Mouse (Mus musculus) gastrocnemius, postnatal 36 days (tissue): ENCODE data around the gene Derl3. TPM values are rescaled to one million over a fixed set of nuclear protein-coding genes. Genes with fewer than 3 reads are reported as not detected.
A peak's percentile ranks its signal among the peaks of the same experiment; 100 is the strongest.

ENCODE experiments used
- DNase-seq, 2 experiments: peaks; one replicate each; pipeline ENCODE4 v3.0.0; 2022
- intact Hi-C: fragments of 180-260 bp; cut with DNase I; formaldehyde crosslinking; loops from one replicate; pipeline ENCODE4 v1.15.1; 2025
- total RNA-seq, 2 experiments: library from RNA; stranded (reverse); gene quantifications; 2 replicates each; pipeline ENCODE4 v1.2.3; 2021

Gene Derl3
- total RNA-seq, 2 experiments from 2014 or later: not detected

DNA sequence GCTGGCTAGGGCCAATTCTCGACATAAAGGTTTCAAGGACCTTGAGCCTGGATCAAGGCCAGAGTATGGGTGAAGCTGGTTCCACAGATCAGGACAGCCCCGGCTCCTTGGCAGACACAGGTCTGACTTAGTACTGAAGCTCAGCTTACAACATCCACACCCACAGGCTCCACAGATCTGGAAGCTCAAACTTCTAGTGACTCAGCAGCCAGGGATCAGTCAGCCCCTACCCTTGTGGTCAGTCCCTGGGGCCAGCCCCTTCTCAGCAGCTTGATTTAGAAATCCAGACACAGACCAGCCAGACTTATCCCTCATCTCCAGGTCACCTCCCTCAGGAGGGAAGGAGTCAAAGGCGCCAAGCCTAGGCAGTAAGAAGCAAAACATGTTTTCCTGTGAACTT, 5.6 kb downstream of the Derl3 start:
- intact Hi-C loops: loop anchor here (2.0 kb wide), 1 partner anchor 24 kb away; no protein-coding TSS in a partner anchor
- peak; percentile 63 to 70 for DNase-seq

- intact Hi-C loops: no loop called here
- DNase-seq: no peak
Observed at GRCm38 (mm10) chr10:75904391-75904790, 11.2 kb downstream of the Derl3 start.

DNA sequence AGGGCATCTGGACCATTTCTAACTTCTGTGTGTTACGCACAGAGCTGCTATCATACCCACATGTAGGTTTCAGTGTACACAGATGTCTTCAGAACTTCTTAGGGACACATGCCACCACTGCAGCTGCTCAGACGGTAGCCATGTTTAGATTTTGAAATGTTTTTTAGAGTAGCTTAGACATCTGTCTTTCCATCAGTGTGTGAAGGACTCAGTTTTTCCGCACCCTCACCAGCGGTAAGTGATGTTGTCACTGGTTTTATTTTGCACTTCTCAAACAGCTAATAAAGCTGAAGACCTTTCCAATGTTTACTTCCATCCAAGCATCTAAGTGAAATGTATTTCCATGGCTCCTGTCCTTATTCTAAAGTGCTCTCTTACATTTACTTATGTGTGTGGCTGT, 13.7 kb downstream of the Derl3 start:
- DNase-seq: no peak
- intact Hi-C loops: no loop called here

DNA sequence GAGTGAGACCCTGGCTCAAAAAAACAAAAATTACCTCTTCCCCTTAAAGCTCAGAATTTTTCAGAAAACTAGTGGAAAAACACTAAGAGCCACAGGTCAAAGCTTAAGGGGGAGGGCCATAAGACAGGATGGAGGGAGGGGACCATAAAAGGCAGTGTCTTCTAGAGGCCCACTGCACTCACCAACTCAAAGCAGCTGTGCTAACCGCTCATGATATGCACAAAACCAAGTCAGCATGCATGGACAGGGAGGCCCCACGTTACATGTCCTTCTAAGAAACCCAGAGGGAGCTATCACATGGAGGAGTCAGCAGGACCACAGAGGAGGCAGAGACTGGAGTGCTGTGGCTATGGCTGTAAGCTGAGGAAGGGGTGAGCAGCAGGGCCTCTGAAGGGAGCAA, 17.5 kb downstream of the Derl3 start:
- DNase-seq: no peak
- intact Hi-C loops: no loop called here

DNA sequence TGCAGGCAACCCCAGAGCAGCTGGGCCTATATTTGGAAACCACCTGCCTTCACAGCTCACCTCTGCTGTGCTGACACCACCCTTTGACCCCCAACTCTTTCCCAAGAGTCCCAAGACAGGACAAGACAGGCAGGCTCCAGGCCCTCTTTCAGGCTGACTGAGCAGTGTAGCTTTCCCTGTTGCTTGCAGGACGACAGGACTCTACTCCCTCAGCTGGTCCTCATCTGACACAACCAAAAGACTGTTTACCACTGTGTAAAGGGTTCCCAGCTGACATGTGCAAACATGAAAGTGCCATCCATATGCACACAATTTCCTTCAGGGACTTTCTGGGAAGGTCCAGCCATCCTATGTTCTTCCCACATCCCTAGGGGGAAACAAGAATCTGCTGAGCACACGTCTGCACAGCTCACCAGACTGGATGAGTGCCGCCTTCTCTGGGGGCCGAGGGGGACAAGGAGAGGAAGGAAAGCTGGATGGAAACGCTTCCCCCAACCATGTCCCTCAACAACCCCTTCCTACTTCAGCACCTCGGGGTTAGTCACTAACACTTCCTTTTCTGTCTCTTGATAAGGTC, 19.9 kb downstream of the Derl3 start:
- intact Hi-C loops: no loop called here
- DNase-seq: no peak

DNA sequence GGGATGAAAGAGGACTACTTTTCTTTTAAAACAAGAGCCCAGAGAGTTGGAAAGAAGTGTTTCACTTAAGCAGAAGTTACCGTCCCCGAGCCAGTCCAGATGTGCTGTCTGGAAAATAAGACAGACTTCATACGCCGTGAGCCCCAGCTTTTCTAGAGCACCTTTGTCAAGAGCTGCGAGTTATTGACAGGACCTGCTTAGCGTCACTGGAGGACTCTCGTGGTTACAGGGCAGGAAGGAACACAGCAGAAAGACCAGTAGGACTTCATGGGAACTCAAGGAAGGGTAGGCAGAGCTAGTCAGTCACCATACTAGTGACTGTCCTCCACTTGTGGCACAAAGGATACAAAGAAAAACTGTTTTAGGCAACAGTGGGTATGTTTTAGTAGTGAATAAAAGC, 22.3 kb downstream of the Derl3 start:
- intact Hi-C loops: no loop called here
- DNase-seq: no peak

DNA sequence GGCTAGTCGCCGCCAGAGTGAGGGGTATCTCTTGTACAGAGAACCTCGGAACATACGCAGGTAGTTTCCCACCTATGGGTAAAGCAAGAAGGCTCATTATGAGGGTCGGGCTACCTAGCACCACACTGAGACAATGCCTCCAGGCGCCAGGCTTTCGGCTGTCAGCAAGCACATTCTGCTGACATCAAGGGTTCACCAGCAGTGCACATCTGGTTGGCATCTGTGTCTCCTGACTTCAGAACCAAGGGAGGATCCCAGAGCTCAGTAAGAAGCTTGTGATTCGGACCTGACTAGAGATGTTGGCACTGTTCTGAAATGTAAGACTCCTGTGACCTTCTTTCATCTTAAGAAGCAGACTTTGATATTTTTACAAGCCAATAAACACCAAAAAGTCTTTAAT, 23.6 kb downstream of the Derl3 start:
- intact Hi-C loops: no loop called here

GRCm38 (mm10) chr10:75919026-75919425, 25.8 kb downstream of the Derl3 start:
- DNase-seq: no peak

More for the DNA sequence above, 23.6 kb downstream of the Derl3 start:
- no peak for DNase-seq

DNA sequence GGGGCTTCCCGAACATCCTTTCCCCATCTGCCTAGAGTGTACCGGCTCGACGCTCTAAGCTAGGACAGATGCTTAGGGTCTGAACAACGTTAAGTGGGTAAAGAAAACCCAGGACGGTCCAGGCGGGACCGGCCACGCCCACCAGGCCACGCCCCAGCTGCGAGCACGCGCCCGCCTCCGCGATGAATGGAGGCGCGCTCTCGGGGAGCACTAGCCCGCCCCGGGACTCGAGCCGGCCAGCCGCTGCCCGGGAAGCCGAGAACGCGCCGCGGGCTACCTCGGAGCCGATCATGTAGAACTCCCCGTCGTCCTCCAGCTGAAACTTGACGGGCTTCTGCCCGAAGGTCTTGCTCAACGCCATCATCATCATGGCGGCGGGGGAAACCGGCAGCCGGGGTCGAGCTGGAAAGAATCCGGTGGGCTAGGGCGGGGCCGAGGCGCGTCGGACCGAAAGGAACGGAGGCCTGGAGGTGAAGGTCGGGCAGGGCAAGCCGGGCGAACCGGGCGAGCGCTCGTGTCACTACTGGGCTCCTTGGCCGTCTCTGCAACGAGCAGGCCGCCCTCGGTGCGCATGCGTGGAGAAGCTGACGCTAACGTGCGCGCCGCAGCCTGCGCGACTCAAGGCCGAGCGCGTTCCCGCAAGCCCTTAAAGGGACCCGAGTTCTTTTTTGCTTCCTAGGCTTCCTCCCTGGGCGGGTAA, 28.0 kb downstream of the Derl3 start, which contains the start of gene Smarcb1:
TSS of gene Smarcb1 (minus strand) at position 592 of the 700 bp plus-strand sequence.
- peak; percentile 91 to 95 for DNase-seq
- intact Hi-C loops: no loop called here

More at GRCm38 (mm10) chr10:75919026-75919425, 25.8 kb downstream of the Derl3 start:
- intact Hi-C loops: no loop called here

GRCm38 (mm10) chr10:75921726-75922560, 28.7 kb downstream of the Derl3 start:
- no peak for DNase-seq
- intact Hi-C loops: loop anchor here (2.0 kb wide), 1 partner anchor 23 kb away; no protein-coding TSS in a partner anchor

GRCm38 (mm10) chr10:75924324-75924723, 31.1 kb downstream of the Derl3 start:
- DNase-seq: no peak
- intact Hi-C loops: no loop called here

DNA sequence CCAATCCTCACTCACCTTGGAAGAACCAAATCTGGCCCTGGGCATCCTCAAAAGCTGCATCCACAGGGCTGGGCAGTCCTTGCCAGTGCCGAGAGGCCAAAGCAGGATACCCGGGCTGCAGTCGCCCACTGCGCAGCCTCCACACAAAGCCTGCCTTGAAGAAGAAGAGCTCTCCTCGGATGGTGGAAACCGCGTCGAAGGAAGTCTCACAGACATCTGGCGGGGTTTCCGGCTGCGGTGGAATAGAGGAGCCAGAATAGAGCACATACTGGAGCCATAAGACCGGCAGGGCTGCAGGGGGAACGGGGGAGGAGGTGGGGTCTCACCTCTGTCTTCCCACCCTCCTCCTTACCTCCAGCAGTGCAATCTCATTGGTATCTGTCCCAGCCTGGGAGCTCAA, 33.2 kb downstream of the Derl3 start:
- no peak for DNase-seq
- intact Hi-C loops: no loop called here

GRCm38 (mm10) chr10:75930304-75930703, 37.1 kb downstream of the Derl3 start:
- no peak for DNase-seq
- intact Hi-C loops: no loop called here

DNA sequence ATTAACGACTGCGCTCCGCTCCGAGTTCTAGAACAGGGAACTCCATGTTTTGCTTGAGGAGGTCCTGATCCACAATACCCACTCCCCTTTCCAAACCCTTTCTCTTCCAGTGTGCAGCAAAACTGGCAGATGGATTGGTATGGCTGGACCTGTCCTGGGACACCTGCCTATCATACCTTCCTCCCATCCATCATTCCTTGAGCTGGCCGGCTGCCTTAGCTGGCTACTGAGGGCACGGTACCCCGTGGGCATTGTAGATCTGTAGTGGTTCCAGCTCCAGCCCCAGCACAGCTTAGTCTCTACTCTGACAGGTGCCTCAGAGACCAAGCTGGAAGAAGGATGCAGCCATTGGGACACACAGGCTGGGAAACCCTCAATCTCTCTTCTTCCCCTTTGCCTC, 38.1 kb downstream of the Derl3 start:
- intact Hi-C loops: no loop called here
- DNase-seq: peak in 1 of 2 experiments; percentile 15

GRCm38 (mm10) chr10:75932081-75932678, 39.0 kb downstream of the Derl3 start:
- DNase-seq: peak in 1 of 2 experiments; percentile 43
- intact Hi-C loops: no loop called here

DNA sequence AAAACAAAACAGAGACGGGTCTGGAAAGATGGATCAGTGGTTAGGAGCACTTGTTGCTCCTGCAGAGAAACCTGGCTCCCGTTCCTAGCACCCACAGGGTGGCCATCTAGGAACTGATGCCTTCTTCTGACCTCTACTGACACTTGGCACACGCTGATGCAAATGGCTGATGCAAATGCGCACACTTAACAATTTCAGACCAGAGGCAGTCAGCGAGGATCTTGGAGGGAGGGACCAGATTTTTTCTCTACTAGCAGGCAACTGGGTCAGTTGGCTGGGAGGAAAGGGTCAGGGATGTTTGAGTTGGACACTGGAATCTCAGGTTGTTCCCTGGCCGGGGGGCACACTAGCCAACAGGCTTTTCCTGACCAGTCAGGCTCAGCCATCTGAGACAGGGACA, 39.7 kb downstream of the Derl3 start, which contains the start of gene Chchd10:
TSS of gene Chchd10 (plus strand) at position 240 of the 400 bp plus-strand sequence.
- no peak for DNase-seq
- intact Hi-C loops: no loop called here

DNA sequence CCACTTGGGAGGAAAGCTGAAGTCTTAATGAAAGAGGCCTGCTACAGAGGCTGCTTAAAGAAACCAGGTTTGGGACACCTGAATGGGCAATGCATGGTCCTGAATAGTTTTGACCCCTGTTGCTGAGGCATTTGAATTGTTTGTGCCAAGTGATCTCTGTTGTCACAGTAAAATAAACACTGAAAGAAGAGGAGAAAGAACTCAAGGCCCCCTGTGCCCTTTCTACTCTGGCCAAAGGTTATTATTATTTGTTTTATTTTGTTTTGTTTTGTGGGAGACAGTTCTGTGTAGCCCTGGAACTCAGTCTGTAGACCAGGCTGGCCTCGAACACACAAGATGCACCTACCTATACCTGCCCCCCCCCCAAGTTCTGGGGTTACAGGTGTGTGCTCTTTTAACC, 41.8 kb downstream of the Derl3 start:
- no peak for DNase-seq
- intact Hi-C loops: no loop called here

GRCm38 (mm10) chr10:75935680-75936541, 42.7 kb downstream of the Derl3 start, which contains the start of gene Mmp11:
Mmp11 (minus strand) TSS chr10:75936496.
- DNase-seq: peak; percentile 51 to 61
- intact Hi-C loops: no loop called here

DNA sequence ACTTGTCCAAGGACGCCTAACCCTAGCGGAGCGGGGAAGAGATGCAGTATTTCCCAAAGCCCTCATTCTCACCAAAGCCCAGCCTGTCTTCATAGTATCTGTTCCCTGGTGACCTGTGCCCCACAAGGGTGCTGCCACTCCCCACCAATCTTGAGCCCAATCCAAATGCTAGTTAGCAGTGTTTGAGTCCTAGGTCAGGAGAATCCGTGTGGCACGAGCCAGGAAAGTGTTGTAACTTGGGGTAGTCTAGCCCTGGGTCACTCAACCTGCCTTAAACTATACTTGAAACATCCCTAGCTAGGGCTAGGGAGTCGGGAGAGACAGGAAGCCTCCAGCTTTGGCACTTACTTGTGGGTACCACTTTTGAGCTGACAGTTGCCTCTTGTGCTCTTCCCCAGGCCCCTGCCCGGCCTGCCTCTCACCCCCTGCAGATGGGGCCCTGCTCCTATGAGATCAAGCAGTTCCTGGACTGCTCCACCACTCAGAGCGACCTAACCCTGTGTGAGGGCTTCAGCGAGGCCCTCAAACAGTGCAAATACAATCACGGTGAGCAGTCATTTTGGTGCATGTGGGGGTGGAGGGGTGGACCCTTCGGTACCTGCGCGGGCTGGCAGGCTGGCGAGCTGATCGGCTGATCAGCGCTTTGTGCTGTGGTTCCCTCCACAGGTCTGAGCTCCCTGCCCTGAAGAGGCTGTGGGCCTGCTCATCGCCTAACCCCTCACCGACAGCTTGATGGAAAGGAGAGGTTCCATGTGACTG, 43.9 kb downstream of the Derl3 start:
- intact Hi-C loops: no loop called here
- DNase-seq: peak in 1 of 2 experiments; percentile 20
